Comparison of ENCODE assay signal across 24 mouse cellular contexts in genomic region chr9:63400176-63400575, GRCm38 (mm10). TPM values are rescaled to one million over a fixed set of nuclear protein-coding genes. Genes with fewer than 3 reads are reported as not detected.
DNase-seq lines count a peak whose midpoint lies in the region; ATAC-seq and TF ChIP-seq lines count a peak whose summit lies in the region.
"Had no signal": no experiment of that assay in that cellular context is flagged by ENCODE, and none has a peak within 500 bp of the region (broad histone marks: within the 10 kb centered on the region; RNA-seq: fewer than 3 reads in every experiment).

No protein-coding gene starts in this region.

- no peak overlapping the region for H3K4me3 ChIP-seq in liver, embryonic 12.5 days
- no peak overlapping the region for H3K4me3 ChIP-seq in liver, postnatal 0 days (ENCODE audit: low read depth, low read length)

- H3K36me3 ChIP-seq in liver, embryonic 12.5 days: no peaks in the 10 kb centered on the region
- no peaks in the 10 kb centered on the region for H3K36me3 ChIP-seq in liver, postnatal 0 days (replicated peaks; ENCODE audit: insufficient read depth, low read length)
- H3K36me3 ChIP-seq: embryonic facial prominence, embryonic 10.5 days; embryonic facial prominence, embryonic 13.5 days; forebrain, embryonic 12.5 days; forebrain, embryonic 15.5 days; heart, embryonic 10.5 days; hindbrain, embryonic 12.5 days; hindbrain, embryonic 15.5 days had no signal

- no peak for DNase-seq in liver, postnatal 0 days
- peak; percentile 3 to 12 for DNase-seq in B cell, adult 2 months
- DNase-seq in NIH3T3 (ENCODE audit: low read depth): peak; percentile 40
- DNase-seq in kidney, postnatal 36 days: no peak
- no peak for DNase-seq in left cerebral cortex, adult 9 months (ENCODE audit: low spot score in 2 of 2)
- DNase-seq in frontal cortex, postnatal 25 days (ENCODE audit: low spot score in 2 of 2): no peak
- DNase-seq: adrenal gland, adult 2 months; adrenal gland, postnatal 14 days; cerebellum, adult 11 months; cerebellum, adult 2 months; cerebellum, adult 9-11 months; cerebellum, postnatal 36 days; embryo, embryonic 11 days; gastrocnemius, postnatal 25 days; heart, adult 2 months; kidney, adult 11 months had no signal

- peaks cover 22% of the 10 kb centered on the region for H3K4me1 ChIP-seq in liver, embryonic 12.5 days
- peaks cover 4% of the 10 kb centered on the region for H3K4me1 ChIP-seq in liver, postnatal 0 days (ENCODE audit: insufficient read depth)

- no peaks in the 10 kb centered on the region for H3K9me3 ChIP-seq in liver, embryonic 12.5 days (replicated peaks)
- no peaks in the 10 kb centered on the region for H3K9me3 ChIP-seq in liver, postnatal 0 days (ENCODE audit: low read length)
- H3K9me3 ChIP-seq: embryonic facial prominence, embryonic 10.5 days; embryonic facial prominence, embryonic 13.5 days; forebrain, embryonic 12.5 days; forebrain, embryonic 15.5 days; heart, embryonic 10.5 days; hindbrain, embryonic 12.5 days; hindbrain, embryonic 15.5 days had no signal

- no peaks in the 10 kb centered on the region for H3K27me3 ChIP-seq in liver, embryonic 12.5 days (replicated peaks)
- no peaks in the 10 kb centered on the region for H3K27me3 ChIP-seq in liver, postnatal 0 days (ENCODE audit: insufficient read depth, low read length)
- H3K27me3 ChIP-seq: embryonic facial prominence, embryonic 13.5 days; forebrain, embryonic 12.5 days; forebrain, embryonic 15.5 days; hindbrain, embryonic 12.5 days; hindbrain, embryonic 15.5 days had no signal

- H3K9ac ChIP-seq in liver, embryonic 12.5 days: no peak overlapping the region
- H3K9ac ChIP-seq in liver, postnatal 0 days (replicated peaks): no peak overlapping the region

- no peak for TF ChIP-seq CTCF in liver, postnatal 0 days (IDR thresholded peaks at IDR 0.05; ENCODE audit: low read depth)

- peak overlapping the region; percentile 95; the same call in 1 of the 2 replicates for H3K4me2 ChIP-seq in liver, embryonic 12.5 days
- no peak overlapping the region for H3K4me2 ChIP-seq in liver, postnatal 0 days (ENCODE audit: low read depth, low read length)

- no peak overlapping the region for H3K27ac ChIP-seq in liver, embryonic 12.5 days
- H3K27ac ChIP-seq in liver, postnatal 0 days (ENCODE audit: low read depth): no peak overlapping the region

- 73% methylated on average over 1 of the region's 1 CpGs for WGBS in liver, embryonic 12.5 days (ENCODE audit: insufficient replicate concordance)
- 89% methylated on average over 1 of the region's 1 CpGs for WGBS in liver, postnatal 0 days (ENCODE audit: insufficient replicate concordance)

- ATAC-seq in liver, embryonic 12.5 days: no peak
- ATAC-seq in liver, postnatal 0 days: no peak

- TF ChIP-seq EP300 in liver, postnatal 0 days (IDR thresholded peaks at IDR 0.05; ENCODE audit: low read depth): no peak

RNA-seq across cellular contexts. Expression of gene 2300009A05Rik, which starts 1.1 kb away (rescaled TPM):
- polyA plus RNA-seq in liver, embryonic 12.5 days (2016; fragmentation: Nextera tagmentation; extraction: Ambion mirVana): 33.9 and 34.3 TPM in 2 replicates
- polyA plus RNA-seq in liver, postnatal 0 days (2015; fragmentation: Nextera tagmentation; extraction: Ambion mirVana): 54.2 and 55.3 TPM in 2 replicates

RNA-seq across cellular contexts. Expression of gene Map2k5, which starts 22.5 kb away (rescaled TPM):
- 15.7 and 16.7 TPM in 2 replicates for polyA plus RNA-seq in liver, embryonic 12.5 days (2016; fragmentation: Nextera tagmentation; extraction: Ambion mirVana)
- 9.1 and 10.3 TPM in 2 replicates for polyA plus RNA-seq in liver, postnatal 0 days (2015; fragmentation: Nextera tagmentation; extraction: Ambion mirVana)

Comparison
In these comparisons a context has a peak if more than half of its experiments do, and no peak if none do; other contexts are left out.
1. DNase-seq: peak in B cell, adult 2 months (2 of 2) and NIH3T3 (single experiment); none in liver, postnatal 0 days (single experiment), kidney, postnatal 36 days (0 of 2), left cerebral cortex, adult 9 months (0 of 2) and frontal cortex, postnatal 25 days (0 of 2).